Mouse (Mus musculus): ENCODE measurements at regions not wholly inside any gene's neighbourhood (a gene's known extent, or its start where the extent isn't known, plus 50 kb on each side); places are given as distances from the start of the nearest gene placed in this dataset.

- no peak for TF ChIP-seq POLR2A (IDR thresholded peaks at IDR 0.05; ENCODE audit: low read depth, low read length)
- TF ChIP-seq CTCF (IDR thresholded peaks at IDR 0.05; ENCODE audit: borderline replicate concordance, insufficient read depth, low read length): no peak
Observed at GRCm38 (mm10) chr13:47940696-47941095, 320.3 kb upstream of the Id4 start.
